Mouse (Mus musculus): ENCODE measurements around the gene Bicc1. TPM values are rescaled to one million over a fixed set of nuclear protein-coding genes. Genes with fewer than 3 reads are reported as not detected.

The Bicc1 gene
- polyA plus RNA-seq, 1 experiment from 2014 or later, result 44.8 TPM

DNA sequence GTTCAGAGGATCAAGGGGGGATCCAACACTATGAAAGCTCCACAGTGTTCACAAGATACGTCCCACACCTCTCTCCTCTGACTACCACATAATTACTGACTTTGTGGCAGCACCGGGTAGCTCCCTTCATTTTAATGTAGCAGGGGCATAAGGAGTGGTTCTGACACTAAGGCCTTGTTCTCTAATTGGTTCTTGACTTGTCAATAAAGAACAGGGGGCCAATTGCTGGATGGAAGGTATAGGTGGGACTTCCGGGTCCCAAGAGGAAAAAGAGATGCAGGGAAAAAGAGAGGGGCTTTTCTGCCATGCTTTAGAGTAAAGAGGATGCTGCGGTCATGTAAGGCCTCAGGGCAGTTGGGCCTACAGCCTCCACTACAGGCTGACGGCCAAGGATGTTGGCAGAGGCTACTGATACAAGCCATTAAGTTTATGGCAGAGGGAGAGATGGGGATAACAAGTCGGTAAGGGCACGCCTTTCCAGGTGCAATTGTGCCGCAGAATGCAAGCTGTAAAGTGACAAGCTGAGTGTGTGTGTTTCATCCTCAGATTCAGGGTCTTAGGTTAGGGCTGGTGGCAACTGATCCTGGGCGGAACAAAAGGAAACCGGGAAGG, 108.7 kb downstream of the Bicc1 start:
- 81% methylated on average over 10 of the region's 10 CpGs for WGBS
- DNase-seq (ENCODE audit: low spot score), result no peak
- ATAC-seq (ENCODE audit: low read depth), result no peak
- H3K4me3 ChIP-seq (ENCODE audit: low read depth, low read length), result no peak overlapping the region
- H3K27ac ChIP-seq (replicated peaks; ENCODE audit: low read depth, low read length), result no peak overlapping the region
- H3K4me1 ChIP-seq (ENCODE audit: control insufficient read depth, insufficient read depth, low read length), result peaks cover 3% of the 10 kb centered on the region; the same call in 1 of the 2 replicates
- no peak overlapping the region for H3K4me2 ChIP-seq (ENCODE audit: low read depth, low read length)
- H3K27me3 ChIP-seq (replicated peaks; ENCODE audit: control insufficient read depth, insufficient read depth, low read length), result no peaks in the 10 kb centered on the region
- no peaks in the 10 kb centered on the region for H3K36me3 ChIP-seq (ENCODE audit: control insufficient read depth, insufficient read depth, low read length)
- no peak overlapping the region for H3K9ac ChIP-seq (ENCODE audit: low read depth, low read length)
- H3K9me3 ChIP-seq (ENCODE audit: control insufficient read depth, low read length), result no peaks in the 10 kb centered on the region

DNA sequence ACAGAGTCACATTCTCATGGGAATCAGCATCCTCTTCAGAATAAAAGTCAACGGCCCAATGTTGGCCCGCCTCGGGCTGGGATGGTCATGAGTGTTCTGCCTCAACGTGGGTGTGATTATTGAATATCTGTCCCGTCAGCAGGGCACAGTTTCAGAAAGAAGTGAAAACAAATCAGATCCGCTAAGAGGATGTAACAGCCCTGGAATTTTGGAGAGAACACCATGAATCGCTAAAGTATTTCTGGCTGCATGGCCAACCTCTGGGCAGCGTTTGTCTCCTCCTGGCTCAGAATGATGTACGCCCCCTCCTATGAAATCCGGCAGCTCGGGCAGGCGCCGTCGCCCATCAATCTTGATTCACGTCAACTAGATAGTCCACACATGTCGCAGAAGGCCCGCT, 110.2 kb downstream of the Bicc1 start:
- no peak overlapping the region for H3K4me3 ChIP-seq (ENCODE audit: low read depth, low read length)
- H3K9me3 ChIP-seq (ENCODE audit: control insufficient read depth, low read length), result no peaks in the 10 kb centered on the region
- no peak for ATAC-seq (ENCODE audit: low read depth)
- DNase-seq (ENCODE audit: low spot score), result no peak
- peaks cover 3% of the 10 kb centered on the region; the same call in 1 of the 2 replicates for H3K4me1 ChIP-seq (ENCODE audit: control insufficient read depth, insufficient read depth, low read length)
- H3K9ac ChIP-seq (ENCODE audit: low read depth, low read length), result no peak overlapping the region
- no peak overlapping the region for H3K27ac ChIP-seq (replicated peaks; ENCODE audit: low read depth, low read length)
- 80% methylated on average over 17 of the region's 17 CpGs for WGBS
- H3K36me3 ChIP-seq (ENCODE audit: control insufficient read depth, insufficient read depth, low read length), result no peaks in the 10 kb centered on the region
- H3K27me3 ChIP-seq (replicated peaks; ENCODE audit: control insufficient read depth, insufficient read depth, low read length), result no peaks in the 10 kb centered on the region
- H3K4me2 ChIP-seq (ENCODE audit: low read depth, low read length), result no peak overlapping the region

GRCm38 (mm10) chr10:71044410-71044809, 115.1 kb downstream of the Bicc1 start:
- no peak overlapping the region for H3K4me2 ChIP-seq (ENCODE audit: low read depth, low read length)
- 55% methylated on average over 1 of the region's 1 CpGs for WGBS

GRCm38 (mm10) chr10:71041874-71042273, 117.6 kb downstream of the Bicc1 start:
- DNase-seq (ENCODE audit: low spot score) (no peak), ATAC-seq (ENCODE audit: low read depth) (no peak)
- Histone ChIP-seq H3K9ac (ENCODE audit: low read depth, low read length) (no peak overlapping the region), H3K4me1 (ENCODE audit: control insufficient read depth, insufficient read depth, low read length) (no peaks in the 10 kb centered on the region), H3K4me3 (ENCODE audit: low read depth, low read length) (no peak overlapping the region), H3K4me2 (ENCODE audit: low read depth, low read length) (no peak overlapping the region), H3K36me3 (ENCODE audit: control insufficient read depth, insufficient read depth, low read length) (no peaks in the 10 kb centered on the region), H3K27ac (replicated peaks; ENCODE audit: low read depth, low read length) (no peak overlapping the region), H3K27me3 (replicated peaks; ENCODE audit: control insufficient read depth, insufficient read depth, low read length) (no peaks in the 10 kb centered on the region), H3K9me3 (ENCODE audit: control insufficient read depth, low read length) (no peaks in the 10 kb centered on the region)
- 48% methylated on average over 4 of the region's 4 CpGs for WGBS

More at GRCm38 (mm10) chr10:71044410-71044809, 115.1 kb downstream of the Bicc1 start:
- no peaks in the 10 kb centered on the region for H3K27me3 ChIP-seq (replicated peaks; ENCODE audit: control insufficient read depth, insufficient read depth, low read length)
- no peak for DNase-seq (ENCODE audit: low spot score)
- H3K4me3 ChIP-seq (ENCODE audit: low read depth, low read length), result no peak overlapping the region
- ATAC-seq (ENCODE audit: low read depth), result no peak
- no peaks in the 10 kb centered on the region for H3K9me3 ChIP-seq (ENCODE audit: control insufficient read depth, low read length)
- H3K27ac ChIP-seq (replicated peaks; ENCODE audit: low read depth, low read length), result no peak overlapping the region
- no peak overlapping the region for H3K9ac ChIP-seq (ENCODE audit: low read depth, low read length)
- H3K36me3 ChIP-seq (ENCODE audit: control insufficient read depth, insufficient read depth, low read length), result no peaks in the 10 kb centered on the region
- H3K4me1 ChIP-seq (ENCODE audit: control insufficient read depth, insufficient read depth, low read length), result no peaks in the 10 kb centered on the region

DNA sequence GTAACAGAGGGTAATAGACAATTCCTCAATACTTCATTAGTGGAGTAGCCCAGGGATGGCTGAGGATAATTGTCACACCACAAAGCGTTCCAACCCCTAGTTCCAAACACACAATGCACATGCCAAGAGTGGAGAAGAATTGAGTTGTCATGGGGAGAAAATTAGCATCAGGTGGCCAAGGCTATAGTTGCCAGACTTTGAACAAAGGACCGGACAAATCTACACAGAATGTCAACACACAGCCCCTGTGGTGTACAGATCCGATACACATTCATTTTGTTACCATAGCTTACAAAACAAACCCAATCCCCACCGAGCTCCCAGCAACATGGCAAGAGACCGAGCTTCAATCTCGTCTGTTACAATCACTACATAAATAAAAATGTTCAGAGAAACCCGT, 123.0 kb downstream of the Bicc1 start:
- Histone ChIP-seq H3K9me3 (ENCODE audit: control insufficient read depth, low read length) (no peaks in the 10 kb centered on the region), H3K36me3 (ENCODE audit: control insufficient read depth, insufficient read depth, low read length) (no peaks in the 10 kb centered on the region), H3K4me1 (ENCODE audit: control insufficient read depth, insufficient read depth, low read length) (no peaks in the 10 kb centered on the region), H3K4me3 (ENCODE audit: low read depth, low read length) (no peak overlapping the region), H3K27ac (replicated peaks; ENCODE audit: low read depth, low read length) (no peak overlapping the region), H3K4me2 (ENCODE audit: low read depth, low read length) (no peak overlapping the region), H3K9ac (ENCODE audit: low read depth, low read length) (no peak overlapping the region), H3K27me3 (replicated peaks; ENCODE audit: control insufficient read depth, insufficient read depth, low read length) (no peaks in the 10 kb centered on the region)
- WGBS, result 76% methylated on average over 7 of the region's 7 CpGs
- ATAC-seq (ENCODE audit: low read depth) (no peak), DNase-seq (ENCODE audit: low spot score) (no peak)

DNA sequence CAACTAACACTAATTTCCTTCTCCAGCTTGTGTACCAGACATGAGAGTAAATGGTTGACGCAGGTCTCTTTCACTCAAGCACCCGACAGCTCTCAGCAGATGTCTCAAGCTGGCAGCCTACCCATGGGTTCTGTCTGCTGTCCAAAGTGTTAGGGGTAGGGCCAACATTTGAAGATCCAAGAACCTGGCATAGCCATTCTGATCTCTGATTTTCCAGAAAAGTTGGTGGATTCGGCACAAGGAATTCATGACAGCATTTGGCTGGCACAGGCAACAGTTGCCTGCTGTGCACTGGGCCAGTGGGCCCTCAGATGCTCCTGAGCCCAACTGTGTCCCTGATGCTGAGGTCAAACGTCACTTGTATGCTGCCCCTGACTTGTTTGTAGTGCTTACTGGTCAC, 130.5 kb downstream of the Bicc1 start:
- H3K4me1 ChIP-seq (ENCODE audit: control insufficient read depth, insufficient read depth, low read length), result peaks cover 20% of the 10 kb centered on the region; the same call in 1 of the 2 replicates
- no peaks in the 10 kb centered on the region for H3K9me3 ChIP-seq (ENCODE audit: control insufficient read depth, low read length)
- no peak for ATAC-seq (ENCODE audit: low read depth)
- H3K36me3 ChIP-seq (ENCODE audit: control insufficient read depth, insufficient read depth, low read length), result no peaks in the 10 kb centered on the region
- no peak overlapping the region for H3K9ac ChIP-seq (ENCODE audit: low read depth, low read length)
- H3K4me2 ChIP-seq (ENCODE audit: low read depth, low read length), result no peak overlapping the region
- no peaks in the 10 kb centered on the region for H3K27me3 ChIP-seq (replicated peaks; ENCODE audit: control insufficient read depth, insufficient read depth, low read length)
- no peak for DNase-seq (ENCODE audit: low spot score)
- H3K27ac ChIP-seq (replicated peaks; ENCODE audit: low read depth, low read length), result 0 out of 2 replicates have a peak overlapping the region, but pooled peaks have one; percentile 3
- no peak overlapping the region for H3K4me3 ChIP-seq (ENCODE audit: low read depth, low read length)
- WGBS, result 76% methylated on average over 4 of the region's 4 CpGs

DNA sequence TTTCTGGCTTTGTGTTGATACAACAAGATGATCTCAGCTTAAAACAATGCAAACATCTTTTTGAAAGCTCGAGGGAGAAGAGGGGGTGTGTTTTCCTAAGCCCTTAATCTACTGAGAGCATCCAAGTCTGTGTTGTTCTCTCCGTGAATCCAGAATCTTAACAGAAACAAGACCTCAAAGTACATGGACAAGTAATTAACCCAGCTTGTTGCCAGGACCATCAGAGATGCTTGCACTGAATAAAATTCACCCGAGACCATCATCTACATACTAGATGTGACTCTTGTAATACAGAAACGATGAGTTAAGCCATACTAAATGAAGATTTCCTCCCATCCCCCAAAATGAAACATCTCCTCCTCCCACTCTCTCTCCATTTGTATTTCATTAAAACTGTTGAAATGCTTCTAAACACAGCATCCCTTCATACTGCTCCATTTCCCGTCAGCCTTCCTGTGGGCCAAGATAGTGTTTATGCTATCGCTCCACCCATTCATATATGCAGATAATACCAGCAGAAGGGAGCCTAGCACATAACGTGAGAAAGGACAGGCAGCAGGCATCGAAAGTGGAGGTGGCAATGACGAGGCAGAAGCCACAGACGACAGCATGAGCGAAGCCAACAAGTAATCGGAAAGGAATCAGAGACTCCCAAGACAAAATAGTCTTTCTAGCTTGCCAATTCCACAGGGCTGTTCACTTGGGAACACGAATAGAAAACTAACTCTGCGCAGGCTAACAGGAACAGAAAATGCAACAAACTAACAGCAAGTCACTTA, 131.2 kb downstream of the Bicc1 start:
- H3K27me3 ChIP-seq (replicated peaks; ENCODE audit: control insufficient read depth, insufficient read depth, low read length), result no peaks in the 10 kb centered on the region
- ATAC-seq (ENCODE audit: low read depth) (no peak), DNase-seq (ENCODE audit: low spot score) (peak; percentile 65)
- H3K4me3 ChIP-seq (ENCODE audit: low read depth, low read length), result no peak overlapping the region
- WGBS, result 43% methylated on average over 14 of the region's 14 CpGs
- peaks cover 20% of the 10 kb centered on the region; the same call in 1 of the 2 replicates for H3K4me1 ChIP-seq (ENCODE audit: control insufficient read depth, insufficient read depth, low read length)
- no peak overlapping the region for H3K9ac ChIP-seq (ENCODE audit: low read depth, low read length)
- peak overlapping the region; percentile 26 for H3K4me2 ChIP-seq (ENCODE audit: low read depth, low read length)
- H3K9me3 ChIP-seq (ENCODE audit: control insufficient read depth, low read length), result no peaks in the 10 kb centered on the region
- H3K27ac ChIP-seq (replicated peaks; ENCODE audit: low read depth, low read length), result peak overlapping the region; percentile 3
- H3K36me3 ChIP-seq (ENCODE audit: control insufficient read depth, insufficient read depth, low read length), result no peaks in the 10 kb centered on the region

GRCm38 (mm10) chr10:71025131-71025894, 134.2 kb downstream of the Bicc1 start:
- no peak for DNase-seq (ENCODE audit: low spot score)
- no peaks in the 10 kb centered on the region for H3K9me3 ChIP-seq (ENCODE audit: control insufficient read depth, low read length)
- no peak overlapping the region for H3K9ac ChIP-seq (ENCODE audit: low read depth, low read length)
- no peak overlapping the region for H3K4me2 ChIP-seq (ENCODE audit: low read depth, low read length)
- H3K36me3 ChIP-seq (ENCODE audit: control insufficient read depth, insufficient read depth, low read length), result no peaks in the 10 kb centered on the region
- 0 out of 2 replicates have a peak overlapping the region, but pooled peaks have one; percentile 0 for H3K27ac ChIP-seq (replicated peaks; ENCODE audit: low read depth, low read length)
- H3K4me1 ChIP-seq (ENCODE audit: control insufficient read depth, insufficient read depth, low read length), result peaks cover 20% of the 10 kb centered on the region; the same call in 1 of the 2 replicates
- no peaks in the 10 kb centered on the region for H3K27me3 ChIP-seq (replicated peaks; ENCODE audit: control insufficient read depth, insufficient read depth, low read length)
- ATAC-seq (ENCODE audit: low read depth), result no peak
- 85% methylated on average over 18 of the region's 18 CpGs for WGBS
- no peak overlapping the region for H3K4me3 ChIP-seq (ENCODE audit: low read depth, low read length)
